Mouse (Mus musculus) urinary bladder, adult 2 months (tissue): ENCODE measurements around the gene Nxph1. TPM values are rescaled to one million over a fixed set of nuclear protein-coding genes. Genes with fewer than 3 reads are reported as not detected.

Experiments used
- DNase-seq: peaks from one replicate; pipeline ENCODE4 v3.0.0; 2022; ENCODE audit warnings: low spot score
- polyA plus RNA-seq: library from polyadenylated mRNA; depleted of rRNA; stranded (reverse); fragments of >200 nt; gene quantifications from 2 replicates; pipeline ENCODE4 v1.2.3, GENCODE M21; 2012; rRNA removed

Gene Nxph1
- polyA plus RNA-seq, 1 experiment: 0.52 TPM

DNA sequence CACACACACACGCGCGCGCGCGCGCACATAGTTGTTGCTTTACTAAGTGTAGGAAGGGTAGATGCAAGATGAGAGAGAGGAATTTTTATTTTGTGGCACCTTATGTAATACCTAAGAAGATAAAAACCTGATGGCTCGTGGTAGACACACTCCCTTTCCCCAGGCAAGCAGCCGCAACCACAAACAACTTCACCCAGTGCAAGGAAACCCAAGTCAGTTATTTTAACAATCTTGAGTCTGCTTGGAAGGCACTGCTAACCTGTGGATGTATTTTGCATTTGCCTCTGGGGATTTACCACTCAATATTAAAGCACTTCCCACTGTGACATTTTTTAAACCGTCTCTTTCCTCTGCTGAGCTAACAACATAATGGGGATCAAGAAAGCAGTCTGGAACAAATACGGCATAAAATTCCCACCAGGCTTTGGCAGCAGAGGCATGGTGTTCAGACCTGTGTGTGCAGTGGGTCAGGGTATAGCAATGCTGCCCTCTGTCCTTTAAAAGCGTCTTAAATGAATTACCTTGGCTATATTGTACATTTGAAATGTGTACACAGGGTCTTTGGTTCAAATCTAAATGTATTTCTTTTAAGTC, 176.2 kb downstream of the Nxph1 start:
- DNase-seq: no peak

DNA sequence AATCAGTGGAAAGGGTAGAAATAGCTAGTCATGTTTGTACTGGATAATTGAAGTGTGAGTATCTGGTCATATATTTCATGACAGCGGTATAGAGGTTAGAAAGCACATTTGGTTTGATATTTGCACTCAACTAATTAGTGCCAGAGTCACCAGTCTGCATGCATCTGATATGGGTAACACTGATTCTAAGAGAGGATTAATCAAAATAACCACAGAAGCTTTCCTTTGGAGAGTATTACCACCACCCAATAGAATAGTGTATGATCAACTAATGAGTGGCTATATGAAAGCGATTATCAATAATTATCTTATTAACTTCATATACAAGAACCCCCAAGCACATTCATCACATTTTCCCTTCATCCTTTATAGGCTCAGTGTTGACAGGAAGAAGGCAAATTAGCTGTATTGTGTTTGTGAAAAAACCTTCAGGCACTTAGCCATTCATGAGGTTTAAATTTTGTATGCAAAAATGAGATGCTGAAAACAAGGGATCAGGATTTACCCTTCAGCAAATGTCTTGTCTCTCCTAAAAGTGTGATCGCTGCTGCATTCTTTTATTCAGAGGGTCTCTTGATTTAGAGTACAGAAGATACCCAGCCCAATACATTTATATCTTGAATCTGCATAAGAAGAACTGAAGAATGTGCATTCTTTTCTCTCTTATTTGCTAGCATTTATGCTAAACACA, 185.5 kb downstream of the Nxph1 start:
- no peak for DNase-seq

DNA sequence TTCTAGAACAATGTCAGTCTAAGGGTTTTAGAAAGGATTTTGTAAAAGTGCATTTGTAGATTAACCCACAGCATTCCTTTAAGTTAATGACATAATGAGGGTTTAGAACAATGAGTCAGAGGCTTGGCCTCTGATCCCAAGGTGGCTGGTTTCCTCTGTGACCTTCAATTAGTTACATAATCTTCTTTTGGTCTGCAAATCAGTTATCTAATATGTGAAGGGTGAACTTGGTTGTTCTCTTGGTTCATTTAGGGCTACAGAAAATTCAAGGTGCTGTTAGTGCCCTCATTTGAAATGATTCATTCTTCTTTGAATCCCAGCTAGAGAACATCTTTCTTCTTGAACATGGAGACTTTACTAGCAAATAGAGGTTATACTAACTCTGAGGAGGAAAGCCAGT, 199.7 kb downstream of the Nxph1 start:
- DNase-seq: no peak

DNA sequence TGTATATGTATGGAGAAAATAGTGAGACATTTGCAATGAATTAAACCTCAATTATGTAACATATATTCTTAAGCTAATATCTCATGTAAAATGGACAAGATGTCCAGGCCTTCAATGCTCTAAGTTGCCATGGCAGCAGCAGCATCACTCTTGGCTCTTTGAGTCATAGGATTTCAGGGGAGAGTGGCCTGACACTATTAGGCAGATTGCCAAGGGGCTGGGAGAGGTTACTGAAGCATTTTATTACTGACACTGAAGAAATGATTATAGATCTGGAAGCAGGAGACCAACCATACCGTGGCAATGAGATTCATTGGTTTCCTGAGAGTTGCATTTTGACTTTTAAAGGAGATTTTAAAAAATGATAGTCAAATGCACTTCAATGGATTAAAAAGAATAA, 201.6 kb downstream of the Nxph1 start:
- DNase-seq: no peak

DNA sequence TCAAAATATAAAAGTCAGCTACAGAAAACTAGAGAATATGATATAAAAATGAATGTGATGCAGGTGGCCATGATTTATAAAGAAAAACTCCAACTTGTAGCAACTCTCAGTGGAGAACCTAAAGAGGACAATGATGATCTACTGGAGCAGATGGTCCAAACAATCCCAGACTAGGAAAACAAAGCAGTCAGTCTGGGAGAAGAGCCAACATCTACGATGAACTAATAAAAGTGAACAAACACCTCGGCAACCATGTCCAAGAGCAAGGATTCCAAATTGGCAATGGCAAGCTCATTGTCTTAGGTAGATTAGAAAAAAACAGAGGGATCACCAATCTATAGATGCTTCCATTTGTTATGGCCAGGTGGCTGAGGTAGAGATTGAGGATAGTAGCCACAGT, 211.0 kb downstream of the Nxph1 start:
- no peak for DNase-seq

DNA sequence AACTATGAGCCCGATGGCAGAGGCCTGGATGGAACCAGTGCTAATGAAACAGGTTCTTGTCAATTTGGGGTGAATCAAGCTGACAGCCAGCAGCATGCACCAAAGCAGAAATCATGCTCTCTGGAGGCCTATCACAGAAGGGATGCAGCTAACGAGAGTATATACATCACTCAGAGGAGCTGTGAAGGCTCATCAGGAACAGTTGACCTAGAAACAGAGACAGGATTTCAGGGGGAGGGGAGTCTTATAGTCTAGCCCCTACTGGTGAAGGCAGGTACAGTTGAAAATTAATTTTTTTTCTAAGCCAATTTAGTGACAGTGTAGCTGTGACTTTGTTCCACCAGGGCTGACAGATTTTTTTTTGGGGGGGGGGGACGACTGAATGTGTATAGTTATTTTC, 234.2 kb downstream of the Nxph1 start:
- no peak for DNase-seq

DNA sequence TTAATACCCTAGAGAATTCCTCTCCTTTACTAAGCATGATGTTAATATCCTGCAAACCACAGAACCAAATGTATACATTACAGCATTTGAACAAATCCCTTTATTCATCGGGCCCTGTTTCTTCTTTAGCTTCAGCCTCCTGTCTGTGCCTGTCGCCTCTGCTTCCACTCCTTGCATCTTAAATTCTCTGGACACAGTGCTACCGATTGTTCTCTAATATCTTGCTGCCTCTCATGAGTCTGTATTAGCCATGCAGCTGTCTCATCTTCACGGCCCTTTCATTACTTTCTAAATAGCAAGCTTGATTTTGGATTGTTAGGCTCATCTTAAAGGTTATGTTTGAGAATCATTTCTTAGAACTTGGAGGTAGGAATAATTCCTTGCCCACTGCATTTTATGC, 262.5 kb downstream of the Nxph1 start:
- DNase-seq: no peak

DNA sequence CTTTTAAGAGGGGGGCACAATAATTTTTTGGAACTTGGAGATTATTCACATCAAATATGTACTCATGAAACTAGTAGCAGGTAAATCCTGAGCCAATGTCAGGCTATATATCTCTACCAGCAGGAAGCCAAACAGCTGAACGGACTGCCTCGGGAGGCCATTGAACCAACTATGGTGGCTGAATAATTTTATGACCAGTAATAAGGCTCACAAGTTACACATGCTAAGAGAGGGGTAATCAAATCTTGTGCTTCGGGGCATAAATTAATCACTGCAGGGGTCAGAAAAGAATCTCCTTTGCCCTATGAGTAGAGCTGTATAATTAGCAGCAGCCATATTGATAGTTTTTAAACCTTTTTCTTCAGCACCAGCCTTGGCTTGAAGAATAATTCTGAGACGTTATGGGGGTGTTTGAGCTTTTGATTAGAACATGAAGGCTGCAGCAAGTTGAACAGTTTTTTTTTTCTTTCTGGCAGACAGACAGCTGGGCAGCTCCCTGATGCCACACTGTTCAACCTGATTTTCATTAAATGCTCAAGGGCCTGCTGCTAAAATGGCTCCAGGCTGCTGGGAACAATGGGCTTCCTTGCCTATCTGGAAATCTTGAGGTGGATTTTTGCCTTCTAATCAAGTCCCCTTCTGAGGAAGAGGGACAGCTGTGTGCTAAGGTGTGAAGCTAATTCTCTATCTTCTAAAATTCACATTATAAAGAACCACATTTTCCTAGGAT, 272.7 kb downstream of the Nxph1 start:
- DNase-seq: no peak

DNA sequence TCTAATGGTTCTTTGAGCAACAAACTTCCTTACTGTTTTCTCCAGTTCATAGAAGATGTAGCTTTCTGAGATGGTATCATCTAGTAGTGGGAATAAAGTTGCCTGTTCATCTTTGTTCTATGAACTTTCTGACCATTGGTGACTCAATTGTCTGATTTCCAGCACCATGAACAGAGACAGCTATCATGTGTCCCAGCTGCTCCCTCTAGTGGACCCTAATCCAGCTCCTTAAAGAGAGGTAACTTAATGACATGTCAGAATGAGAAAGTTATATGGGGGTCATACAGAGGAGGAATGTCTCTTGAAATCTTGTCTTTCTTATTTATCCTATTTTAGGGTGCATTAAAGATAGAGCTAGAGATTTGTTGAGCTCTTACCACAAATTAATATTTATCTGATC, 286.6 kb downstream of the Nxph1 start:
- no peak for DNase-seq

DNA sequence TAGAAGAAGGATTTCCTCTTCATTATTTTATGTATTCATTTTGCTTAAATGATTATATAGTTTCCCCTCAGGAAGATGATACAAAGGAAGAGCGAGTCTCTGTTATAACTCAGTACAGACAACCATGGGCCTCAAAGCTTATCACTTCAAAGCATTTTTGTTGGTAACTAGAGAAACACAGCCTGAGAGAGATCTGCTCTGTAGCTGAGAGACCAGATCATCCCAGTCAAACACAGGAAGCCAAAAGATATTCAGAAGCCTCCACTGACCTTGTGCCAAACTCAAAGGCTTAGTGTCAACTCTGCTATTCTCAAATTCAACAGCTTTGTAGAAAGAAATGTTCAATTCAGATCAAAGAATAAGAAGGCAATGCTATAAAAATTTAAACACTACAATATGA, 319.8 kb downstream of the Nxph1 start:
- DNase-seq: no peak

Other genes starting within 250 kb of the Nxph1 start
- gene Ica1, start 169.9 kb upstream of the Nxph1 start, polyA plus RNA-seq: 15.6 and 18.4 TPM in 2 replicates